ENCODE assay signal across 31 mouse cellular contexts in the genomic region with DNA sequence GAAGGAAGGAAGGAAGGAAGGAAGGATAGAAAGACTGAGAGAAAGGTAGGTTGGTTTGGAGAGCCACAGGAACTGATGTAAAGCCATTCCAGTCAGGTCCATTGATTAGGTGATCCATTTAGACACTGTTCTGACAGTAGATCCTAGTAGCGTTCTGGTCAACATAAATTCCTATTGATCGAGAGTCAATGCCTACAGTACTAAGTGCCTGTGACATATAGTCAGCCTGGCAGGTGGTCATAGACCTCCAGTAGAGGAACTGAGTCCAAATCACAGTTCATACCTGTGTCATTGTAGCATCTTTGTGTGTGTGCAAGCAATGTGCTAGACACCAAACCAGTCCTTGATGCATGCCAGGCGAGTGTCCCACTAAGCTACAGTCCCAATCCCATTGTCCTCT. TPM values are rescaled to one million over a fixed set of nuclear protein-coding genes. Genes with fewer than 3 reads are reported as not detected.
"Had no signal": no experiment of that assay in that cellular context is flagged by ENCODE, and none has a peak within 500 bp of the region (broad histone marks: within the 10 kb centered on the region; RNA-seq: fewer than 3 reads in every experiment).

No protein-coding gene starts in this region.

- ATAC-seq: forebrain, embryonic 13.5 days; forebrain, embryonic 14.5 days; forebrain, embryonic 15.5 days; forebrain, embryonic 16.5 days; forebrain, postnatal 0 days had no signal

- H3K4me3 ChIP-seq: embryonic facial prominence, embryonic 10.5 days; embryonic facial prominence, embryonic 12.5 days; embryonic facial prominence, embryonic 13.5 days; embryonic facial prominence, embryonic 15.5 days; erythroblast, embryonic 14.5 days; forebrain, embryonic 10.5 days; forebrain, embryonic 12.5 days; forebrain, embryonic 13.5 days; forebrain, embryonic 15.5 days; gastrocnemius, adult 2 months; heart, adult 2 months had no signal

- DNase-seq: cerebellum, adult 2 months; cerebellum, adult 8-10 months; cerebellum, adult 9-10 months; cerebellum, adult 9-11 months; cerebellum, postnatal 10 days; cerebellum, postnatal 14 days; cerebellum, postnatal 25 days; cerebellum, postnatal 36 days; embryo, embryonic 11 days; forebrain, postnatal 0 days; gastrocnemius, adult 2 months; gastrocnemius, postnatal 10 days; gastrocnemius, postnatal 14 days; gastrocnemius, postnatal 25 days; gastrocnemius, postnatal 36 days; heart, adult 18-20 months; heart, adult 2 months had no signal

- H3K9ac ChIP-seq: embryonic facial prominence, embryonic 12.5 days; embryonic facial prominence, embryonic 13.5 days; embryonic facial prominence, embryonic 15.5 days; forebrain, embryonic 12.5 days; forebrain, embryonic 13.5 days; forebrain, embryonic 15.5 days; forebrain, postnatal 0 days had no signal

- H3K36me3 ChIP-seq: embryonic facial prominence, embryonic 10.5 days; embryonic facial prominence, embryonic 12.5 days; embryonic facial prominence, embryonic 13.5 days; embryonic facial prominence, embryonic 15.5 days; forebrain, embryonic 10.5 days; forebrain, embryonic 12.5 days; forebrain, embryonic 15.5 days had no signal

- H3K9me3 ChIP-seq: embryonic facial prominence, embryonic 10.5 days; embryonic facial prominence, embryonic 12.5 days; embryonic facial prominence, embryonic 13.5 days; embryonic facial prominence, embryonic 15.5 days; forebrain, embryonic 10.5 days; forebrain, embryonic 12.5 days; forebrain, embryonic 13.5 days; forebrain, embryonic 15.5 days had no signal

- H3K4me1 ChIP-seq: embryonic facial prominence, embryonic 10.5 days; embryonic facial prominence, embryonic 12.5 days; embryonic facial prominence, embryonic 13.5 days; embryonic facial prominence, embryonic 15.5 days; forebrain, embryonic 15.5 days had no signal

- H3K27me3 ChIP-seq: embryonic facial prominence, embryonic 12.5 days; embryonic facial prominence, embryonic 13.5 days; embryonic facial prominence, embryonic 15.5 days; forebrain, embryonic 12.5 days; forebrain, embryonic 13.5 days; forebrain, embryonic 15.5 days had no signal

- H3K27ac ChIP-seq: embryonic facial prominence, embryonic 10.5 days; embryonic facial prominence, embryonic 12.5 days; embryonic facial prominence, embryonic 13.5 days; embryonic facial prominence, embryonic 15.5 days; forebrain, embryonic 10.5 days; forebrain, embryonic 12.5 days; forebrain, embryonic 13.5 days; forebrain, embryonic 15.5 days; heart, adult 2 months had no signal

- H3K4me2 ChIP-seq: embryonic facial prominence, embryonic 12.5 days; embryonic facial prominence, embryonic 13.5 days; embryonic facial prominence, embryonic 15.5 days; forebrain, embryonic 12.5 days; forebrain, embryonic 13.5 days; forebrain, embryonic 15.5 days had no signal

RNA-seq across cellular contexts. Expression of a gene that starts 7.0 kb away (rescaled TPM):
- total RNA-seq: common myeloid progenitor, adult 5-6 weeks; granulocyte monocyte progenitor cell, adult 5-6 weeks; heart, adult 18-20 months; heart, adult 2 months; heart, adult 8-10 months had no signal
- polyA plus RNA-seq: erythroblast, embryonic 14.5 days; forebrain, embryonic 10.5 days; heart, adult 2 months had no signal
